Mouse (Mus musculus) stomach, postnatal 0 days (tissue): Measurements from ENCODE around the gene Neb. TPM values are rescaled to one million over a fixed set of nuclear protein-coding genes. Genes with fewer than 3 reads are reported as not detected.

ENCODE experiments used
- ATAC-seq: fragments of 200-750 bp; cut with Nextera tagmentation; 2 replicates; pipeline ENCODE4 v1.8.0; 2017; ENCODE audit not compliant: low FRiP score, low TSS enrichment
- DNase-seq: peaks from one replicate; pipeline ENCODE4 v3.0.0-alpha.2; 2016; ENCODE audit warnings: low spot score
- H3K27ac ChIP-seq: fragments of 300-500 bp; sonication (generic); replicated peaks from 2 replicates; pipeline ENCODE4 v1.5.1; 2014; ENCODE audit warnings: mild to moderate bottlenecking, control low read depth
- H3K27me3 ChIP-seq: fragments of 300-500 bp; sonication (generic); 2 replicates; pipeline ENCODE4 v1.6.1; 2014; ENCODE audit warnings: low read length; ENCODE audit not compliant: control insufficient read depth, insufficient read depth
- H3K36me3 ChIP-seq: fragments of 300-500 bp; sonication (generic); 2 replicates; pipeline ENCODE4 v1.6.1; 2014; ENCODE audit warnings: low read length, mixed read lengths; ENCODE audit not compliant: control insufficient read depth, insufficient read depth
- H3K4me1 ChIP-seq: fragments of 300-500 bp; sonication (generic); replicated peaks from 2 replicates; pipeline ENCODE4 v1.6.1; 2014; ENCODE audit warnings: antibody characterized with exemption; ENCODE audit not compliant: control insufficient read depth, insufficient read depth
- H3K4me2 ChIP-seq: fragments of 300-500 bp; sonication (generic); replicated peaks from 2 replicates; pipeline ENCODE4 v1.6.1; 2014; ENCODE audit warnings: low read depth, mild to moderate bottlenecking, control low read depth, moderate library complexity
- H3K4me3 ChIP-seq: fragments of 300-500 bp; sonication (generic); 2 replicates; pipeline ENCODE4 v1.5.1; 2014; ENCODE audit warnings: low read depth, low read length, control low read depth
- H3K9ac ChIP-seq: fragments of 300-500 bp; sonication (generic); 2 replicates; pipeline ENCODE4 v1.6.1; 2014; ENCODE audit warnings: mild to moderate bottlenecking, low read length, control low read depth, mixed read lengths
- H3K9me3 ChIP-seq: fragments of 300-500 bp; sonication (generic); 2 replicates; pipeline ENCODE4 v1.6.1; 2016; ENCODE audit warnings: low read length; ENCODE audit not compliant: control insufficient read depth
- CTCF ChIP-seq: IDR thresholded peaks from 2 replicates; pipeline ENCODE4 v1.5.1; 2016; ENCODE audit warnings: antibody characterized with exemption, low read depth, mild to moderate bottlenecking, moderate library complexity
- EP300 ChIP-seq: optimal IDR thresholded peaks from 2 replicates; pipeline ENCODE3; 2016; ENCODE audit warnings: antibody characterized with exemption
- WGBS: fragments of 180-500 bp; shearing (Covaris S2); extraction: QIAGEN DNeasy Blood & Tissue Kit; methylation state at CpG from one replicate; pipeline ENCODE4 v1.1.7; 2014; 5-methylcytosine and 5-hydroxymethylcytosine counted together
- polyA plus RNA-seq: library from polyadenylated mRNA; unstranded; fragments of >200 nt; fragmentation: Nextera tagmentation; extraction: Ambion mirVana; gene quantifications from 2 replicates; pipeline ENCODE4 v1.2.1, GENCODE M21; 2015

The Neb gene
- polyA plus RNA-seq: 1.2 and 1.3 TPM in 2 replicates

GRCm38 (mm10) chr2:52378448-52378804 is at the start of gene Neb:
TSS of gene Neb (minus strand) at chr2:52378474.
- Histone ChIP-seq H3K4me2 (no peak within 1 kb of the TSS), H3K27ac (no peak within 1 kb of the TSS)
- peak; percentile 64 for ATAC-seq

GRCm38 (mm10) chr2:52427383-52427782 is 49.1 kb upstream of the Neb start:
- Histone ChIP-seq H3K9me3 (no peaks in the 10 kb centered on the region), H3K4me2 (no peak overlapping the region), H3K36me3 (no peaks in the 10 kb centered on the region), H3K4me3 (no peak overlapping the region), H3K4me1 (no peaks in the 10 kb centered on the region), H3K9ac (no peak overlapping the region), H3K27me3 (no peaks in the 10 kb centered on the region), H3K27ac (no peak overlapping the region)
- 77% methylated on average over 3 of the region's 3 CpGs for WGBS
- DNase-seq: no peak
- ATAC-seq: no peak
- TF ChIP-seq CTCF (no peak), EP300 (no peak)

More at GRCm38 (mm10) chr2:52378448-52378804, at the start of gene Neb:
- Histone ChIP-seq H3K4me1 (no peaks in the 10 kb centered on the region), H3K9ac (no peak within 1 kb of the TSS), H3K36me3 (no peaks in the 10 kb centered on the region), H3K9me3 (no peaks in the 10 kb centered on the region), H3K4me3 (no peak within 1 kb of the TSS), H3K27me3 (no peaks in the 10 kb centered on the region)
- 51% methylated on average over 7 of the region's 7 CpGs for WGBS
- peak; percentile 35 for DNase-seq
- no peak for TF ChIP-seq CTCF
- no peak for TF ChIP-seq EP300

- Histone ChIP-seq H3K4me1 (0 out of 2 replicates have a peak, but pooled peaks cover 2% of the 10 kb centered on the region), H3K9me3 (no peaks in the 10 kb centered on the region), H3K4me3 (no peak overlapping the region), H3K27ac (no peak overlapping the region), H3K4me2 (no peak overlapping the region), H3K36me3 (no peaks in the 10 kb centered on the region), H3K27me3 (no peaks in the 10 kb centered on the region), H3K9ac (no peak overlapping the region)
- no peak for DNase-seq
- ATAC-seq: no peak
- TF ChIP-seq EP300 (no peak), CTCF (no peak)
- WGBS: 69% methylated on average over 3 of the region's 3 CpGs
These were observed 47.8 kb upstream of the Neb start for GRCm38 (mm10) chr2:52426041-52426440.

- no peak for TF ChIP-seq EP300
- TF ChIP-seq CTCF: no peak
- no peaks in the 10 kb centered on the region for H3K27me3 ChIP-seq
- peak overlapping the region; percentile 98 for H3K4me3 ChIP-seq
- no peaks in the 10 kb centered on the region for H3K9me3 ChIP-seq
- ATAC-seq (no peak), DNase-seq (no peak)
- 11% methylated on average over 10 of the region's 10 CpGs for WGBS
- H3K36me3 ChIP-seq: no peaks in the 10 kb centered on the region
- peak overlapping the region; percentile 66 for H3K9ac ChIP-seq
- peak overlapping the region; percentile 88 for H3K4me2 ChIP-seq
- H3K4me1 ChIP-seq: 0 out of 2 replicates have a peak, but pooled peaks cover 2% of the 10 kb centered on the region
- peak overlapping the region; percentile 14; the same call in 1 of the 2 replicates for H3K27ac ChIP-seq
These were observed 47.2 kb upstream of the Neb start for GRCm38 (mm10) chr2:52425523-52425795.

- WGBS: under 1% methylated on average over 39 of the region's 57 CpGs
- no peaks in the 10 kb centered on the region for H3K27me3 ChIP-seq
- DNase-seq: peak; percentile 97
- peak within 1 kb of the TSS; percentile 93 for H3K9ac ChIP-seq
- H3K27ac ChIP-seq: peak within 1 kb of the TSS; percentile 88
- no peaks in the 10 kb centered on the region for H3K36me3 ChIP-seq
- H3K4me3 ChIP-seq: peak within 1 kb of the TSS; percentile 98
- H3K9me3 ChIP-seq: no peaks in the 10 kb centered on the region
- TF ChIP-seq EP300: no peak
- no peak for TF ChIP-seq CTCF
- 0 out of 2 replicates have a peak, but pooled peaks cover 2% of the 10 kb centered on the region for H3K4me1 ChIP-seq
- peak within 1 kb of the TSS; percentile 88 for H3K4me2 ChIP-seq
- peak; percentile 97 for ATAC-seq
These were observed 46.7 kb upstream of the Neb start, which contains the start of gene Arl5a for GRCm38 (mm10) chr2:52424747-52425522. TSS of gene Arl5a (minus strand) at chr2:52424901.

GRCm38 (mm10) chr2:52424248-52424728 is 46.0 kb upstream of the Neb start:
- under 1% methylated on average over 26 of the region's 42 CpGs for WGBS
- TF ChIP-seq EP300 (no peak), CTCF (no peak)
- Histone ChIP-seq H3K9ac (peak overlapping the region; percentile 93), H3K4me2 (peak overlapping the region; percentile 66), H3K36me3 (no peaks in the 10 kb centered on the region), H3K4me1 (0 out of 2 replicates have a peak, but pooled peaks cover 2% of the 10 kb centered on the region), H3K4me3 (peak overlapping the region; percentile 98), H3K27ac (peak overlapping the region; percentile 88), H3K27me3 (no peaks in the 10 kb centered on the region), H3K9me3 (no peaks in the 10 kb centered on the region)
- DNase-seq (peak; percentile 57), ATAC-seq (peak; percentile 41)
